Mouse (Mus musculus) ovary, postnatal 14 days (tissue): ENCODE measurements at regions not wholly inside any gene's neighbourhood (a gene's known extent, or its start where the extent isn't known, plus 50 kb on each side); places are given as distances from the start of the nearest gene placed in this dataset.

Experiments used
- DNase-seq: peaks from one replicate; pipeline ENCODE4 v3.0.0; 2022; ENCODE audit warnings: low spot score

GRCm38 (mm10) chr8:8183233-8183622, 477.8 kb downstream of the Efnb2 start:
- DNase-seq, result no peak

DNA sequence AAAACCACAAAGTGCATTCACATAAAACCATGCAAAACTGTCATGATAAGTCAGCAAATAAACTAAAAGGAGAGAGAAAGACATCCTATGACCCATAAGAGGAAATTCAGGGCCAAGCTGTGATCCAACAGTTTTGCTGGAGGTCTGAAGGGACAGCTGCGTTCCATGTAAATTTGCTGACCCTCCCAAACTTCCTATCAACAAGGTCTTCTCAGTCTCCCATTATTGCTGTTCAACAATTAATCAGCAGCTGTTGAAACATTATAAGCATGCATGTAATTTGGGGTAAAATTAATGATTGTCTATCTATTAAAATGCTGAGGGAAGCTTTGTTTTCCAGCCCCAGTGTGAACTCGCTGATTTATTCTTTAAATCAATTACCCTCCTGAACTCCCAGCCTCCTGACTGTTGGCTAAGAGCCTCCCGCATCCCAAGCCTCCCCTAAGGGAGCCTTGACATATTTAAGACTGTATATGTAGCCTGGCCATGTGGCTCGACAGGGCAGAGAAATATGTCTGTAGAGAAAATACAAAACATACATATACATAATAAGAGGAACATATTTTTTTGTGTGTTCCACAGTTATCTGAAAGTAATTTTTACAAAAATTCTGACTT, 478.3 kb downstream of the Efnb2 start:
- DNase-seq, result no peak

DNA sequence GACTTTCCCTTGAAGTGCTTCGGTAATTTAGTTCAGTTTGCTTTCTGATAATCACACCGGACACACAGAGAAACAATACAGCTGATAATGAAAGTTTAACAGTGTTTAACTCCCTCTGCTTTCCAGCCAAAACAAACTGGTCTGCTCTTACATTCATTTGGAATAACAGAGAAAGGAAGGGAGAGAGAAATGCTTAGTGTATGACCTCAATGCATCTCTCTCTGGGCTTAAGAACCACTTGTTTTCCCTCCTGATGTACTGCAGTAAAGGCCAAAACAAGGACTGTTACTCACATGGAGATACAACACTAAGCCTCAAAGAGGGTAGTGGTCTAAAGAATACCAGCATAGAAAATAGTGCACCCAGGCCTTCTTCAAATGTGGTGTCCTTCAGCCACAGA, 478.9 kb downstream of the Efnb2 start:
- no peak for DNase-seq

GRCm38 (mm10) chr8:8174286-8174685, 486.8 kb downstream of the Efnb2 start:
- DNase-seq, result no peak

DNA sequence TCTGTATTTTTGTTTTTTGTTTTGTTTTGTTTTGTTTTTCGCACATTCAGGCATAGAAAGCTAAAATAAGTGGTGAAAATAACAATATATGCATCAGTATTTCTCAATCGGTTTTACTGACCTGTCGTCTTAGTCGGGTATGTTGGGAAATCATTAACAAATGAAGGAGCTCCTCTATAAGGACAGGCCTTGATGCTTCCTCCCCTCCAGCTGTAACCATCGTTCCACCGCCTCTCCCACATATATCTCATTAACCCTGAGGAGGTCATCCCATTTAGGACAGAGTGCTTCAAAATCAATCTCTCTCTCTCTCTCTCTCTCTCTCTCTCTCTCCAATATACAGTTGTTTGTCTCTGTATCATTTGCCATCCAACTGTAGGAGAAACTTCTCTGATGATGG, 492.4 kb downstream of the Efnb2 start:
- DNase-seq, result no peak

GRCm38 (mm10) chr8:8168250-8168649, 492.8 kb downstream of the Efnb2 start:
- no peak for DNase-seq

GRCm38 (mm10) chr8:8147527-8147926, 513.5 kb downstream of the Efnb2 start:
- DNase-seq, result no peak

- DNase-seq, result no peak
These were observed 518.0 kb downstream of the Efnb2 start for GRCm38 (mm10) chr8:8142933-8143495.

DNA sequence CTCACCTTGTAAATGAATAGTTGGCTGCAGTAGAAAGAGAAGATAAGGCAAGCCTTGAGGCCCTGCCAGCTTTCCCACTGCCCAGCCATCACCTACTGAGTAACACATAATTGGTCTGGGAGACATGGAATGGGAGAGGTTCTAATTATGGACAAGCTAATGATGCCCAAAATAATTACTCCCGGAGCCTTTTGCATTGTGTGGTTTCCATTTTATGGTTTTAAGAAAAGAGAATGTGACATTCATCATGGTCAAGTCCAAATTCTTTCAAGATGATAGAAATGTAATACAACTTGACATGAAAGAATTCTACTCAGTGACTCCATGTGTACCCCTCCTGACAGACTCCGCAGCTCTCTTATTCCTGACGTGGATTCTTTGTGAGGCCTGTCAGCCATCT, 518.6 kb downstream of the Efnb2 start:
- no peak for DNase-seq

GRCm38 (mm10) chr8:8139720-8140119, 521.3 kb downstream of the Efnb2 start:
- no peak for DNase-seq

GRCm38 (mm10) chr8:8133001-8133785, 527.8 kb downstream of the Efnb2 start:
- DNase-seq, result no peak

DNA sequence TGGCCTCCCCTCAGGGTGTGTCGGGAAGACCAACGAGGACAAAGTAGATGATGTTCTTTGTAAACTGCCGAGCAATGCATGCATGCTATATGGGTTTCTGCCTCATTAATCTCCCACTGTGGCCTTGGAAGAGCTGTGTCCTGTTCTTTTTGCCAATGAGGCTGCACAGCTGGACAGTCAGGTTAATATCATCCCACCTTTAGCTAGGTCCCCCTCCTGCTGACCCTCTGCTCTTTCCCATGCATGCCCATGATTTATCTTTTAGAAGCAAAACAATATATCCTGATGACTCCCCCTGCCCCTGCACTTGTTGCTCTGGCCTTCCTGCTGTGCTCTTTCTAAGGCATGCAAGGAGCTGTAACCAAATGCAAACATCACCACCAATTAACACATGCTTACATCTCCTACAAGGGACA, 529.1 kb downstream of the Efnb2 start:
- DNase-seq, result no peak

- DNase-seq, result no peak
These were observed 530.2 kb downstream of the Efnb2 start for GRCm38 (mm10) chr8:8130806-8131205.

GRCm38 (mm10) chr8:8115595-8116429, 545.2 kb downstream of the Efnb2 start:
- no peak for DNase-seq

DNA sequence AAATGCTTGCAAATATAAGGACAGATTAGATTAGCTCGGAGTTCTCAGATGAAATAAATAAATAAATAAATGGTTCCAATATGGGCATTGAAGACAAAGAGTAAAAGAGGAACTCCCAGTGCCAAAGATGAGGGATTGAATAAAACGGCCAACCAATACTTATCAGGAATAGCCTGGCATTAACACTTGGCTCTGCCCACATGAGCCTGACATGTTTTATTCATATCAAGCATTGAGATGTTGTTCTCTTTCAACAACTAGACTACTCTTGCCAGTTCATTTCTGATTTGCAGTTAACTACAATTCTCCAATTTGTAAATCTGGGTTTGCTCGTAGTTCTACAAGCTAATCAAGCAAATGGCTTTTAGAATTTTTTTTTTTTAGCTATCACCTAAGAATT, 546.4 kb downstream of the Efnb2 start:
- DNase-seq, result no peak

- DNase-seq, result no peak
These were observed 551.2 kb downstream of the Efnb2 start for GRCm38 (mm10) chr8:8109785-8110350.

DNA sequence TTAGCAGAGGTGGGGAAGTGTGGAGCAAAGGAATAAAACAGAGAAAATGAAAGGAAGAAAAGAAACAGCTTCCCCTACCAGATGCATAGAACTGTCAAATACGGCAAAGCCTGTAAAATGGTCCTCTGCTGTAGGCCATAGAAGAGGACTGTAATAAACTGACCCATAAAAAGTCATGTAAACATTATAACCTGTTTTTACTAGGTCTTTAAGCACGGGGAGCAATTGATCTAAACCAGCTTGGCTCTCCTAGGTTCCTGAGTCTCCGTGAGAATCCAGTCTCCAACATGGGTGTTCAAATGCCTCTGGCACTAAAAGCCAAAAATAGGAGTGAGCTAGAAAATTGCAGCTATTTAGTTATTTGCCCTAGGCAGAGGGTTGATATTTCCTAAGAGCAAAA, 557.5 kb downstream of the Efnb2 start:
- DNase-seq, result no peak

DNA sequence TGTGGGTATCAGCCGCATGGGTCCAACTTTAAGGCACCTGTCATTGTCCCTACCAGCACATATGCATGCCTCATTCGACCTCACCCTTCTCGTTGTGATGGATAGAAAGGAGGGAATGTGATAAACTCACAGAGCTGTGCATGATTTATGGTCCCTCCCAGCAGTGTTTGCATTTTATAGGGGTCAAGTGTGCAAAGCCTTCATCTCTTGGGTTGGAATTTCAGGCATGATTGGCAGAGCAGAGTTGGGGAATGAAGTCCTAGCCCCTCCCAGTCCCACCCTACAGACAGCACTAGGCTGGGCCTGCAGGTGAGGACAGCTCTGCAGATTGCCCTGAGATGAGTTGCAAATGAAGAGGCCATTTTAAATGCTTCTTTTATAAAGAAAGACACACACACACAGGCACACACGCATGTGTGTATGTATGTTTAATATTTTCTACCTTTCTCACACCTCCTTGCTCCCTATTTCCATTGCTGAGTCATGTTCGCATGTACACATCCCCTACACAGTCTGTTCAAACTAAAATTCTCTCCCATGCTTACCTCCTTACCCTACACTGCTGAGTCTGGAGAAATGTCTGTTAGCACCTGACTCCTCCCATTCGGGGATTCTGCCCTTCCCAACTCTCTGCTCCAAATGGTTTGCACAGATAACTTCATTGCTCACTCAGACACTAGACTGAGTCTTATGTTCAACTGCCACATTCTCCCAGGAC, 558.9 kb downstream of the Efnb2 start:
- DNase-seq, result no peak

DNA sequence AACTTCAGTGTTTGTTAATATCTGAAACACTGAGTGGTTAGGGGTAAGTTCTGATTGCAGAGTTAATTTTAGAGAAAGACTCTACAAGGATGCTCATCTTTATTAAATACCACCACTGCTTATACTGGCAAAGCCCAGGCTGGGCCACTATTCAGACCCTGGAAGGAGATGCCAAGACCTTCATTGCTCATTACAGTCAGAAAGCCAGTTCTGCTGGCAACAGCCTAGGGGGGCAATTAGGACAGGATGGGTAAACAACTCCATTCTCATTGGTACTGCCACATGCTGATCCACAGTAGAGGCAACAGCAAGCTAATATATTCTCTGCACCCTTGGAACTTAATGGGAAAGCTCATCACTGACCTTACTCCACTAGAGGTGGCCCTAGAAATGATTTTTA, 568.5 kb downstream of the Efnb2 start:
- DNase-seq, result no peak

GRCm38 (mm10) chr8:8084652-8085051, 576.4 kb downstream of the Efnb2 start:
- DNase-seq, result no peak

GRCm38 (mm10) chr8:8064074-8064473, 597.0 kb downstream of the Efnb2 start:
- DNase-seq, result no peak
